Mouse (Mus musculus): ENCODE data around the gene B3galt1. TPM values are rescaled to one million over a fixed set of nuclear protein-coding genes. Genes with fewer than 3 reads are reported as not detected.

Gene B3galt1
- polyA plus RNA-seq, 1 experiment = 0.56 TPM

DNA sequence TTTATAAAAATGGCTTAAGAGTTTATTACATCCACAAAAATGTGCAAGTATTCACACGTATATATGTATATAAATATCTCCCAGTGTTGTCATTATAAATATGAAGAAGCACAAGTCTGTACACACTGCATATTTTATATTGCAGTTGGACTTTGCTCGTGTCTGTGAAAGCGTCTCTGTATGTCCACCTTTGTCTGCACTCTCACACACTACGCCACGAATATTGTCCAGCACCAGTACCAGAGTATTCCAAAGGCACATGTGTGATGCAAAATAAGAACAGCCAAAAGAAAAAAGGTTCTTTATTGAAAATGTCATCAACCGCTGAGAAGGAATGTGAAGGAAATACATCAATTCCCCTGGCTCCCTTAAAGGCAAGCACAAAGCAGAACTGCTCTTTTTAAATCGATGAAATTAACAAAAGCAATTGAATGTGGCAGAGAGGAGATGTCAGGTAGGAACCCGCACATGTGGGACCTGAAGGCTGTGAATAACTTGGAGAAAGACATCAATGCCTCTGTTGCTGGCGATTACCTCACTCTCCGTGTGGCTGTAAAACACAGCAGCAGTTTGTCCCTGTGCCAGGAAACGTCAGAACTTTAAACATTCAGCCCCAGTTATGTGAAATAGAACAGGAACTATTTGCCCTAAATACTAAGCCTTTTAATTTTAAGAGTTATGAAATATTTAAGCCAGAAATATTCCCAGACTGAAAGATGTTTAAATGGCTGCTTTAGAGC, 23.5 kb upstream of the B3galt1 start:
- Histone ChIP-seq H3K36me3 (ENCODE audit: control insufficient read depth, insufficient read depth) (no peaks in the 10 kb centered on the region), H3K79me2 (ENCODE audit: control insufficient read depth, insufficient read depth) (no peaks in the 10 kb centered on the region), H3K4me3 (no peak overlapping the region), H3K4me2 (ENCODE audit: low read depth) (no peak overlapping the region), H3ac (ENCODE audit: control insufficient read depth, insufficient read length) (no peak overlapping the region), H3K27me3 (ENCODE audit: control insufficient read depth, insufficient read depth, insufficient read length) (no peaks in the 10 kb centered on the region)
- TF ChIP-seq CEBPB (IDR thresholded peaks at IDR 0.05; ENCODE audit: insufficient read depth, poor library complexity, severe bottlenecking) (0 out of 2 replicates have a peak, but pooled peaks have one; percentile 51), MYOG (IDR thresholded peaks at IDR 0.05; ENCODE audit: control insufficient read depth in 1 of 3, insufficient read depth in 1 of 3, insufficient read length in 2 of 3, low read depth in 2 of 3) (no peak), USF1 (IDR thresholded peaks at IDR 0.05; ENCODE audit: low read depth) (no peak)

DNA sequence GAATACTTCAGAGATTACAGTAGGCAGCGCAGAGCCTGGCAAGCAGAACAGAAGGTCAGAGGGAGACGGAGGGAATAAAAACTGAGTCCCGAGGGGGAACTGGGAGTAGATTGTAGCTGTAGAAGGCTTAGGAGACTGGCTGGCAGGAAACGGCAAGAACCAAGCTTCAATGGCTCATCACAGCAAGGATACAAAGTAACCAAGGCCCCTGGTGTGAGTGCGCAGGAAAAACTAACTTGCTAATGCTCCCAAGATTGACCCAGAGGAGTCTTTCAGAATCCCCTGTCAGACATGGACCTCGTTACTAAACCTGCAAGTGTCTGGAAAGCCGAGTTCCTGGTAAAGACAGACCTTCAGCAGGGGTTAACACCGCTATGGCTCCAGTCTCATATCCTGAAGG, 21.2 kb upstream of the B3galt1 start:
- TF ChIP-seq MYOD1 (IDR thresholded peaks at IDR 0.05; ENCODE audit: control insufficient read depth in 1 of 3, insufficient read length in 2 of 3, low read depth in 2 of 3) (no peak), MAX (IDR thresholded peaks at IDR 0.05; ENCODE audit: low read depth) (no peak)
- H3ac ChIP-seq (ENCODE audit: control insufficient read depth, insufficient read length) = no peak overlapping the region

DNA sequence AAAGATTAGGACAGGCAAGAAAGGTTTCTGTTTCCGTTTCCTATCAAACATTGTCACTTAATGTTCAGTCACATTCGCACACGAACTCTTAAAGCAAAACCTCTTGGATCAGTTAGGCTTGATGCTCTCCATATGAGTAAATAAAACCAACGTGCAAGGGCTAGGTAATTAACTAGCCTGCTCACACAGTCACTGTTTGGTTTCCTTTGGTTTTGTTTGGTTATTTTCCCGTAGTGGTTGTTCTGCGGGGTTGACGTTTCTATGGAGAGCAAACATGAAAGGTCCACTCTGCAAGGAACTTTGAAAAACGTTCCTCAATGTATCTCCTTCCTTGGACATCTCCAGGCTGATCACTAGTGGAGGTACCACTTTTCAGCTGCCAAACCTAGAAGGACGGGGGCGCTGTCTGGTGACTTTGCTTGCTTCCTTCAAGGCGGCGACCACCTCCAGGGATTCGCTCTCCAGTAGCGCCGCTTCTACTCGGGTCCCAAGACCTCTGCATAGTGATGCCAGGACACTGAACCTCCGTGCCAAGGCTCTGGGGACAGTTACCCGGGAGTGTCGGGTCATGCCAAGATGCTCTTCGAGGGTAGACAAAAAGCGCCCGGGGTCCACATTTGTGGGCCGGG, 706 bp upstream of the B3galt1 start:
- H3K4me2 ChIP-seq (ENCODE audit: low read depth) = peak overlapping the region; percentile 90
- H3K36me3 ChIP-seq (ENCODE audit: control insufficient read depth, insufficient read depth) = no peaks in the 10 kb centered on the region
- no peaks in the 10 kb centered on the region for H3K79me2 ChIP-seq (ENCODE audit: control insufficient read depth, insufficient read depth)
- no peaks in the 10 kb centered on the region for H3K27me3 ChIP-seq (ENCODE audit: control insufficient read depth, insufficient read depth, insufficient read length)
- TF ChIP-seq MYOD1 (IDR thresholded peaks at IDR 0.05; ENCODE audit: control insufficient read depth in 1 of 3, insufficient read length in 2 of 3, low read depth in 2 of 3) (no peak), SRF (IDR thresholded peaks at IDR 0.05; ENCODE audit: control insufficient read depth, insufficient read length, low read depth) (no peak), MYOG (IDR thresholded peaks at IDR 0.05; ENCODE audit: control insufficient read depth in 1 of 3, insufficient read depth in 1 of 3, insufficient read length in 2 of 3, low read depth in 2 of 3) (no peak), USF1 (IDR thresholded peaks at IDR 0.05; ENCODE audit: low read depth) (no peak), REST (IDR thresholded peaks at IDR 0.05; ENCODE audit: insufficient read depth, insufficient read length) (no peak), TCF3 (IDR thresholded peaks at IDR 0.05; ENCODE audit: insufficient read length, low read depth) (no peak), CEBPB (IDR thresholded peaks at IDR 0.05; ENCODE audit: insufficient read depth, poor library complexity, severe bottlenecking) (no peak), POLR2AphosphoS2 (IDR thresholded peaks at IDR 0.05; ENCODE audit: insufficient read length, low read depth) (no peak), E2F4 (IDR thresholded peaks at IDR 0.05; ENCODE audit: insufficient read depth) (no peak), TCF12 (IDR thresholded peaks at IDR 0.05; ENCODE audit: insufficient read depth, poor library complexity, severe bottlenecking) (no peak), POLR2A (IDR thresholded peaks at IDR 0.05; ENCODE audit: insufficient read length, low read depth) (no peak), MAX (IDR thresholded peaks at IDR 0.05; ENCODE audit: low read depth) (no peak)
- H3ac ChIP-seq (ENCODE audit: control insufficient read depth, insufficient read length) = peak overlapping the region; percentile 23
- peak overlapping the region; percentile 36 for H3K4me3 ChIP-seq

More for the DNA sequence above, 21.2 kb upstream of the B3galt1 start:
- H3K27me3 ChIP-seq (ENCODE audit: control insufficient read depth, insufficient read depth, insufficient read length) = no peaks in the 10 kb centered on the region
- H3K4me3 ChIP-seq = no peak overlapping the region
- H3K36me3 ChIP-seq (ENCODE audit: control insufficient read depth, insufficient read depth) = no peaks in the 10 kb centered on the region
- no peaks in the 10 kb centered on the region for H3K79me2 ChIP-seq (ENCODE audit: control insufficient read depth, insufficient read depth)
- no peak overlapping the region for H3K4me2 ChIP-seq (ENCODE audit: low read depth)

DNA sequence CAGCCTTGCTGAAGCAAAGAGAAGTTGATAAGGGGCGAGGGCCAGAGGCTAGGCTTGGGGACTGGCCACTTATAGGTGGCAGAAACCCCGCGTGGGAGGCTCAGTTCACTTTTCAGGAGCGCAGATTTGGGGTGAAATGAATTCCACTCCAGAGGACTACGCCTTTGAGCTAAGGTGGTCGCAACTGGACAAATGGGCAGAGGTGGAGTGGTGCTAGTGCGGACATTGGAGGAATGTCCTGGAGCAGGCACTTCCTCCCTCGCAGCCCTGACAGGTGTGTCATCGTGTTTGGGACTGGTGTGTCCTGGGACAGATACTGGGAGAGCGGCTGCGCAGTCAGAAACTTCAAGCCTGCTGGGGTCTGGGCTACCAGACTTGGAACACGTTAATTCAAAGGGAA, 895 bp downstream of the B3galt1 start:
- H3K79me2 ChIP-seq (ENCODE audit: control insufficient read depth, insufficient read depth) = no peaks in the 10 kb centered on the region
- no peaks in the 10 kb centered on the region for H3K27me3 ChIP-seq (ENCODE audit: control insufficient read depth, insufficient read depth, insufficient read length)
- no peaks in the 10 kb centered on the region for H3K36me3 ChIP-seq (ENCODE audit: control insufficient read depth, insufficient read depth)
- peak overlapping the region; percentile 23 for H3ac ChIP-seq (ENCODE audit: control insufficient read depth, insufficient read length)
- H3K4me2 ChIP-seq (ENCODE audit: low read depth) = peak overlapping the region; percentile 90
- peak overlapping the region; percentile 36 for H3K4me3 ChIP-seq
- peak in 1 of 3 experiments; percentile 36 for TF ChIP-seq MYOD1 (IDR thresholded peaks at IDR 0.05; ENCODE audit: control insufficient read depth in 1 of 3, insufficient read length in 2 of 3, low read depth in 2 of 3)
- TF ChIP-seq POLR2AphosphoS2 (IDR thresholded peaks at IDR 0.05; ENCODE audit: insufficient read length, low read depth) = no peak

DNA sequence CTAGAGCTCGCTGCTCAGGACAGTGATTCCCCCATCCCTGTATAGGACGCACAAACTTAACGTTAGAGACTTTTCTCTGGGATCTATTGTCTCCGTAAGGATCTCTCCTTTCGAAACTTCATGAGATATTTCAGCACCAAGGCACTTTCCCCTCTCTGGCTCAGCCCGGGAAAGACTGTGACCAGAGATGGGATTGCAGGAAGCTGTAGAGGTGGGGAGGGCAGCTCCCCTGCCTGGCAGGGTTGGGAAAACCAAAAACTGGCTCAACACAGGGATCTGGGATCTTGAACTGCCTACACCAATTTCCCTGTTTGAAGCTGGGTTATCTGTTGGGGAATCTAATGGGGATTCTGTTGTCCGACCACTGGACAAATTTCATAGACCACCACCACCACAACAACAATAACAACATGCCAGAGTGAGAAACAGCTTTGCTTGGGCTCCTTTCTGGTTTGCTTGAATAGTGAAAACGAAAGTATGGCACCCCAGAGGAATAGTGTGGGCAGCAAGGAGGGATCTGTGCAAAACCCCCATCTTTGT, 1.5 kb downstream of the B3galt1 start:
- Histone ChIP-seq H3K79me2 (ENCODE audit: control insufficient read depth, insufficient read depth) (no peaks in the 10 kb centered on the region), H3ac (ENCODE audit: control insufficient read depth, insufficient read length) (no peak overlapping the region), H3K27me3 (ENCODE audit: control insufficient read depth, insufficient read depth, insufficient read length) (no peaks in the 10 kb centered on the region), H3K4me2 (ENCODE audit: low read depth) (peak overlapping the region; percentile 90), H3K4me3 (peak overlapping the region; percentile 36), H3K36me3 (ENCODE audit: control insufficient read depth, insufficient read depth) (no peaks in the 10 kb centered on the region)
- TF ChIP-seq TCF3 (IDR thresholded peaks at IDR 0.05; ENCODE audit: insufficient read length, low read depth) (no peak), REST (IDR thresholded peaks at IDR 0.05; ENCODE audit: insufficient read depth, insufficient read length) (no peak), POLR2A (IDR thresholded peaks at IDR 0.05; ENCODE audit: insufficient read length, low read depth) (no peak), TCF12 (IDR thresholded peaks at IDR 0.05; ENCODE audit: insufficient read depth, poor library complexity, severe bottlenecking) (no peak), MAX (IDR thresholded peaks at IDR 0.05; ENCODE audit: low read depth) (no peak), E2F4 (IDR thresholded peaks at IDR 0.05; ENCODE audit: insufficient read depth) (no peak), SRF (IDR thresholded peaks at IDR 0.05; ENCODE audit: control insufficient read depth, insufficient read length, low read depth) (no peak), USF1 (IDR thresholded peaks at IDR 0.05; ENCODE audit: low read depth) (no peak)
